Mouse (Mus musculus) myocyte (in vitro differentiated cells): Measurements from ENCODE around the gene Tbc1d14.

ENCODE experiments used
- CEBPB ChIP-seq: IDR thresholded peaks from 2 replicates; pipeline ENCODE4 v1.6.1; 2011; ENCODE audit warnings: mild to moderate bottlenecking, moderate library complexity; ENCODE audit not compliant: poor library complexity, insufficient read depth, severe bottlenecking
- E2F4 ChIP-seq: IDR thresholded peaks from one replicate; pipeline ENCODE4 v1.6.1; 2011; ENCODE audit warnings: mild to moderate bottlenecking, control low read depth, moderate library complexity; ENCODE audit not compliant: insufficient read depth
- MAX ChIP-seq: IDR thresholded peaks from one replicate; pipeline ENCODE4 v1.6.1; 2011; ENCODE audit warnings: low read depth, mild to moderate bottlenecking, control low read depth
- MYOD1 ChIP-seq, 3 experiments: IDR thresholded peaks; one replicate each; pipeline ENCODE4 v1.6.1; 2011; ENCODE audit warnings: control low read depth in 2 of 3, low read depth in 2 of 3, mild to moderate bottlenecking in 2 of 3, moderate library complexity in 1 of 3; ENCODE audit not compliant: insufficient read length in 2 of 3, control insufficient read depth in 1 of 3
- MYOG ChIP-seq, 3 experiments: IDR thresholded peaks; one replicate each; pipeline ENCODE4 v1.6.1; 2011; ENCODE audit warnings: control low read depth in 2 of 3, low read depth in 2 of 3, mild to moderate bottlenecking in 2 of 3; ENCODE audit not compliant: insufficient read length in 2 of 3, control insufficient read depth in 1 of 3, insufficient read depth in 1 of 3
- POLR2A ChIP-seq: IDR thresholded peaks from one replicate; pipeline ENCODE4 v1.6.1; 2011; ENCODE audit warnings: low read depth, mild to moderate bottlenecking, control low read depth, moderate library complexity; ENCODE audit not compliant: insufficient read length
- POLR2AphosphoS2 ChIP-seq: IDR thresholded peaks from one replicate; pipeline ENCODE4 v1.6.1; 2011; ENCODE audit warnings: low read depth, control low read depth; ENCODE audit not compliant: insufficient read length
- REST ChIP-seq: IDR thresholded peaks from one replicate; pipeline ENCODE4 v1.6.1; 2011; ENCODE audit warnings: mild to moderate bottlenecking, control low read depth, moderate library complexity; ENCODE audit not compliant: insufficient read depth, insufficient read length
- SRF ChIP-seq: IDR thresholded peaks from one replicate; pipeline ENCODE4 v1.6.1; 2011; ENCODE audit warnings: low read depth; ENCODE audit not compliant: control insufficient read depth, insufficient read length
- TCF12 ChIP-seq: IDR thresholded peaks from one replicate; pipeline ENCODE4 v1.6.1; 2011; ENCODE audit warnings: mild to moderate bottlenecking, control low read depth; ENCODE audit not compliant: poor library complexity, insufficient read depth, severe bottlenecking
- TCF3 ChIP-seq: IDR thresholded peaks from one replicate; pipeline ENCODE4 v1.6.1; 2011; ENCODE audit warnings: low read depth, control low read depth; ENCODE audit not compliant: insufficient read length
- USF1 ChIP-seq: IDR thresholded peaks from one replicate; pipeline ENCODE4 v1.6.1; 2011; ENCODE audit warnings: low read depth, mild to moderate bottlenecking, control low read depth, moderate library complexity

DNA sequence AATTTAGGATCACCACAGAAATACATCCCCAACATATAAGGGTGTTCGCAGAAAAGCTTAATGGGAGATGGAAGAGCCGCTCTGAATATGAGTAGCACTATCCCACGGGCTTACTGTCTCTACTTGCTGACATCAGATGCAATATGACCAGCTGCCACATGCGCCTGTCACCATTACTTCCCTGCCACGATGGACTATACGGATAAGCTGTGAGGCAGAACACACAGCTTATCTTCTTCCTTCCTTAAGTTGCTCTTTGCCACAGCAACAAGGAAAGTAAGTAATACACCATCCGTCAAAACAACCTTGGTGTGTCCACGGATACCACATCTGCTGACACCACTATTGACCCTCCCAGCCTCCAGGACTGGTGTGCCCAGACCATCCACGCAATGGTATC lies 28.5 kb downstream of the Tbc1d14 start:
- TF ChIP-seq E2F4 (no peak), USF1 (no peak), TCF3 (no peak), POLR2A (no peak), MAX (no peak), CEBPB (no peak), TCF12 (no peak), SRF (no peak), MYOG (IDR thresholded peaks at IDR 0.05; ENCODE audit: control insufficient read depth in 1 of 3, insufficient read depth in 1 of 3, insufficient read length in 2 of 3, low read depth in 2 of 3) (no peak), POLR2AphosphoS2 (no peak), REST (no peak), MYOD1 (IDR thresholded peaks at IDR 0.05; ENCODE audit: control insufficient read depth in 1 of 3, insufficient read length in 2 of 3, low read depth in 2 of 3) (no peak)
